Mouse (Mus musculus) heart, adult 2 months (tissue): ENCODE data around the gene Atpif1.

ENCODE experiments used
- CTCF ChIP-seq: fragments of 200-600 bp; IDR thresholded peaks from 2 replicates; pipeline ENCODE4 v1.8.1; 2022; ENCODE audit warnings: antibody characterized with exemption, mild to moderate bottlenecking, moderate library complexity
- EP300 ChIP-seq: fragments of 200-500 bp; IDR thresholded peaks from 2 replicates; pipeline ENCODE4 v1.6.1; 2011; ENCODE audit warnings: low read depth, low read length, control low read depth; ENCODE audit not compliant: insufficient read depth
- POLR2A ChIP-seq: fragments of 200-500 bp; IDR thresholded peaks from 2 replicates; pipeline ENCODE4 v1.6.1; 2011; ENCODE audit warnings: mild to moderate bottlenecking, low read depth, low read length, control low read depth; ENCODE audit not compliant: insufficient read depth

GRCm38 (mm10) chr4:132541413-132541812, 8.0 kb upstream of the Atpif1 start:
- TF ChIP-seq CTCF: no peak
- TF ChIP-seq EP300: no peak
- no peak for TF ChIP-seq POLR2A
